Comparison of ENCODE assay signal across 26 mouse cellular contexts in genomic region chr16:57853751-57854150, GRCm38 (mm10).
DNase-seq lines count a peak whose midpoint lies in the region; ATAC-seq and TF ChIP-seq lines count a peak whose summit lies in the region.
"Had no signal": no experiment of that assay in that cellular context is flagged by ENCODE, and none has a peak within 500 bp of the region (broad histone marks: within the 10 kb centered on the region; RNA-seq: fewer than 3 reads in every experiment).

No protein-coding gene starts in this region.

- 25% methylated on average over 3 of the region's 3 CpGs for WGBS in heart, adult 2 months
- WGBS in heart, embryonic 11.5 days (ENCODE audit: insufficient replicate concordance), result 64% methylated on average over 3 of the region's 3 CpGs
- WGBS in heart, embryonic 12.5 days, result 57% methylated on average over 3 of the region's 3 CpGs
- 64% methylated on average over 3 of the region's 3 CpGs for WGBS in kidney, embryonic 15.5 days

- TF ChIP-seq CTCF in gastrocnemius, adult 2 months (IDR thresholded peaks at IDR 0.05), result no peak
- TF ChIP-seq CTCF in heart, adult 2 months (IDR thresholded peaks at IDR 0.05), result no peak

- H3K4me3 ChIP-seq in gastrocnemius, adult 2 months, result no peak overlapping the region
- no peak overlapping the region for H3K4me3 ChIP-seq in heart, adult 2 months
- H3K4me3 ChIP-seq in heart, embryonic 11.5 days (ENCODE audit: low read depth, low read length), result no peak overlapping the region
- H3K4me3 ChIP-seq in heart, embryonic 12.5 days, result no peak overlapping the region
- no peak overlapping the region for H3K4me3 ChIP-seq in kidney, embryonic 15.5 days (replicated peaks)
- H3K4me3 ChIP-seq: embryonic facial prominence, embryonic 10.5 days; embryonic facial prominence, embryonic 13.5 days; erythroblast, embryonic 14.5 days; forebrain, embryonic 12.5 days; forebrain, embryonic 15.5 days; heart, embryonic 13.5 days; hindbrain, embryonic 12.5 days; hindbrain, embryonic 15.5 days had no signal

- peaks cover 12% of the 10 kb centered on the region for H3K36me3 ChIP-seq in heart, adult 2 months (ENCODE audit: control insufficient read depth, insufficient read depth, low read length)
- no peaks in the 10 kb centered on the region for H3K36me3 ChIP-seq in heart, embryonic 11.5 days (ENCODE audit: control insufficient read depth, insufficient read depth, low read length)
- no peaks in the 10 kb centered on the region for H3K36me3 ChIP-seq in heart, embryonic 12.5 days
- H3K36me3 ChIP-seq in kidney, embryonic 15.5 days, result no peaks in the 10 kb centered on the region
- H3K36me3 ChIP-seq: embryonic facial prominence, embryonic 10.5 days; embryonic facial prominence, embryonic 13.5 days; forebrain, embryonic 12.5 days; forebrain, embryonic 15.5 days; heart, embryonic 13.5 days; hindbrain, embryonic 12.5 days; hindbrain, embryonic 15.5 days had no signal

- no peak for TF ChIP-seq EP300 in heart, adult 2 months (IDR thresholded peaks at IDR 0.05; ENCODE audit: insufficient read depth, low read depth, low read length)

- ATAC-seq in heart, embryonic 11.5 days (replicated peaks; ENCODE audit: insufficient number of reproducible peaks, low FRiP score, low TSS enrichment), result no peak
- no peak for ATAC-seq in heart, embryonic 12.5 days (ENCODE audit: insufficient number of reproducible peaks, low FRiP score)
- no peak for ATAC-seq in kidney, embryonic 15.5 days (replicated peaks; ENCODE audit: low FRiP score)
- ATAC-seq: activated CD4-positive, CD25-positive, alpha-beta regulatory T cell, adult 4 months; forebrain, embryonic 15.5 days; intestine, postnatal 0 days had no signal

- peak overlapping the region; percentile 53; the same call in 1 of the 2 replicates for H3K27ac ChIP-seq in gastrocnemius, adult 2 months
- H3K27ac ChIP-seq in heart, adult 2 months, result peak overlapping the region; percentile 70
- H3K27ac ChIP-seq in heart, embryonic 11.5 days (ENCODE audit: low read depth, low read length), result no peak overlapping the region
- no peak overlapping the region for H3K27ac ChIP-seq in heart, embryonic 12.5 days (ENCODE audit: poor library complexity, severe bottlenecking)
- no peak overlapping the region for H3K27ac ChIP-seq in kidney, embryonic 15.5 days
- H3K27ac ChIP-seq: embryonic facial prominence, embryonic 10.5 days; embryonic facial prominence, embryonic 13.5 days; forebrain, embryonic 12.5 days; forebrain, embryonic 15.5 days; hindbrain, embryonic 12.5 days; hindbrain, embryonic 15.5 days had no signal

- no peaks in the 10 kb centered on the region for H3K27me3 ChIP-seq in heart, adult 2 months (ENCODE audit: control insufficient read depth, insufficient read depth, low read length)
- H3K27me3 ChIP-seq in heart, embryonic 11.5 days (ENCODE audit: control insufficient read depth, insufficient read depth, low read length), result no peaks in the 10 kb centered on the region
- H3K27me3 ChIP-seq in heart, embryonic 12.5 days (replicated peaks), result no peaks in the 10 kb centered on the region
- no peaks in the 10 kb centered on the region for H3K27me3 ChIP-seq in kidney, embryonic 15.5 days
- H3K27me3 ChIP-seq: embryonic facial prominence, embryonic 13.5 days; forebrain, embryonic 12.5 days; forebrain, embryonic 15.5 days; heart, embryonic 13.5 days; hindbrain, embryonic 12.5 days; hindbrain, embryonic 15.5 days had no signal

- DNase-seq in gastrocnemius, adult 2 months, result no peak
- DNase-seq in gastrocnemius, postnatal 14 days, result no peak
- DNase-seq in heart, adult 2 months, result no peak
- DNase-seq in heart, postnatal 10 days, result peak; percentile 16 to 21
- DNase-seq in kidney, postnatal 14 days, result peak; percentile 8
- DNase-seq: adrenal gland, adult 8-10 months; adrenal gland, postnatal 25 days; cerebellum, adult 11-12 months; cerebellum, adult 8-10 months; cerebellum, postnatal 10 days; cerebellum, postnatal 36 days; embryo, embryonic 11 days; gastrocnemius, postnatal 10 days had no signal

- H3K9ac ChIP-seq in heart, adult 2 months (ENCODE audit: low read depth, low read length), result no peak overlapping the region
- no peak overlapping the region for H3K9ac ChIP-seq in heart, embryonic 11.5 days (ENCODE audit: low read depth, low read length)
- H3K9ac ChIP-seq in heart, embryonic 12.5 days, result no peak overlapping the region
- no peak overlapping the region for H3K9ac ChIP-seq in kidney, embryonic 15.5 days
- H3K9ac ChIP-seq: embryonic facial prominence, embryonic 13.5 days; forebrain, embryonic 12.5 days; forebrain, embryonic 15.5 days; heart, embryonic 13.5 days; hindbrain, embryonic 12.5 days; hindbrain, embryonic 15.5 days had no signal

- H3K79me2 ChIP-seq in heart, adult 2 months (replicated peaks; ENCODE audit: control insufficient read depth, insufficient read depth, low read length), result no peaks in the 10 kb centered on the region

- peaks cover 12% of the 10 kb centered on the region for H3K4me1 ChIP-seq in heart, adult 2 months (ENCODE audit: control insufficient read depth, insufficient read depth, low read length)
- H3K4me1 ChIP-seq in heart, embryonic 11.5 days (ENCODE audit: control insufficient read depth, insufficient read depth, low read length), result peaks cover 9% of the 10 kb centered on the region; the same call in 1 of the 2 replicates
- H3K4me1 ChIP-seq in heart, embryonic 12.5 days (replicated peaks), result peaks cover 10% of the 10 kb centered on the region
- H3K4me1 ChIP-seq in kidney, embryonic 15.5 days, result no peaks in the 10 kb centered on the region

- TF ChIP-seq POLR2A in heart, adult 2 months (IDR thresholded peaks at IDR 0.05; ENCODE audit: insufficient read depth, low read depth, low read length), result no peak

- H3K4me2 ChIP-seq in heart, embryonic 11.5 days, result no peak overlapping the region
- no peak overlapping the region for H3K4me2 ChIP-seq in heart, embryonic 12.5 days
- no peak overlapping the region for H3K4me2 ChIP-seq in kidney, embryonic 15.5 days
- H3K4me2 ChIP-seq: embryonic facial prominence, embryonic 13.5 days; forebrain, embryonic 12.5 days; forebrain, embryonic 15.5 days; heart, embryonic 13.5 days; hindbrain, embryonic 12.5 days; hindbrain, embryonic 15.5 days had no signal

- H3K9me3 ChIP-seq in heart, embryonic 11.5 days (replicated peaks; ENCODE audit: control insufficient read depth, low read length), result no peaks in the 10 kb centered on the region
- H3K9me3 ChIP-seq in heart, embryonic 12.5 days (replicated peaks), result no peaks in the 10 kb centered on the region
- H3K9me3 ChIP-seq in kidney, embryonic 15.5 days (replicated peaks), result no peaks in the 10 kb centered on the region
- H3K9me3 ChIP-seq: embryonic facial prominence, embryonic 10.5 days; embryonic facial prominence, embryonic 13.5 days; forebrain, embryonic 12.5 days; forebrain, embryonic 15.5 days; heart, embryonic 13.5 days; hindbrain, embryonic 12.5 days; hindbrain, embryonic 15.5 days had no signal

- intact Hi-C loops in gastrocnemius, adult 2 months (cut with DNase I), result no loop called here
- intact Hi-C loops in gastrocnemius, postnatal 14 days (cut with DNase I; ENCODE audit: low total_unique reads), result no loop called here
- intact Hi-C loops in heart, adult 2 months (cut with DNase I), result loop anchor here (5.0 to 10.0 kb wide), 2 partner anchors 74 to 189 kb away; no protein-coding TSS in a partner anchor
- intact Hi-C loops in heart, postnatal 10 days (cut with DNase I), result loop anchor here (5.0 kb wide), 3 partner anchors 126 to 216 kb away; no protein-coding TSS in a partner anchor

Comparison
In these comparisons a context has a peak if more than half of its experiments do, and no peak if none do; other contexts are left out.
1. DNase-seq: peak in heart, postnatal 10 days (2 of 2) and kidney, postnatal 14 days (single experiment); none in gastrocnemius, adult 2 months (single experiment), gastrocnemius, postnatal 14 days (single experiment) and heart, adult 2 months (0 of 2).
2. H3K27ac ChIP-seq: peak in gastrocnemius, adult 2 months (single experiment) and heart, adult 2 months (single experiment); none in heart, embryonic 11.5 days (single experiment), heart, embryonic 12.5 days (single experiment) and kidney, embryonic 15.5 days (single experiment).
3. intact Hi-C loops: an anchor here in heart, adult 2 months (5.0 to 10.0 kb wide) and heart, postnatal 10 days (5.0 kb wide); none called in gastrocnemius, adult 2 months and gastrocnemius, postnatal 14 days.